In genomic region chr3:129781435-129781834, GRCm38 (mm10) we compare ENCODE assay signal across 26 mouse cellular contexts. TPM values are rescaled to one million over a fixed set of nuclear protein-coding genes. Genes with fewer than 3 reads are reported as not detected.
DNase-seq lines count a peak whose midpoint lies in the region; ATAC-seq and TF ChIP-seq lines count a peak whose summit lies in the region.
"Had no signal": no experiment of that assay in that cellular context is flagged by ENCODE, and none has a peak within 500 bp of the region (broad histone marks: within the 10 kb centered on the region; RNA-seq: fewer than 3 reads in every experiment).

No protein-coding gene starts in this region.

- no peak overlapping the region for H3K4me3 ChIP-seq in forebrain, embryonic 14.5 days (ENCODE audit: low read depth, low read length)
- H3K4me3 ChIP-seq in forebrain, embryonic 16.5 days (replicated peaks; ENCODE audit: low read length), result no peak overlapping the region
- H3K4me3 ChIP-seq in kidney, postnatal 0 days (replicated peaks; ENCODE audit: low read depth, low read length), result no peak overlapping the region
- H3K4me3 ChIP-seq in midbrain, embryonic 12.5 days, result no peak overlapping the region
- H3K4me3 ChIP-seq in midbrain, embryonic 10.5 days, result no peak overlapping the region
- H3K4me3 ChIP-seq in midbrain, embryonic 16.5 days (ENCODE audit: low read depth, low read length), result no peak overlapping the region
- H3K4me3 ChIP-seq: embryonic facial prominence, embryonic 12.5 days; embryonic facial prominence, embryonic 15.5 days; forebrain, embryonic 12.5 days; gastrocnemius, adult 2 months; hindbrain, embryonic 13.5 days had no signal

- no peaks in the 10 kb centered on the region for H3K4me1 ChIP-seq in forebrain, embryonic 14.5 days (ENCODE audit: control insufficient read depth, insufficient read depth, low read length)
- no peaks in the 10 kb centered on the region for H3K4me1 ChIP-seq in forebrain, embryonic 16.5 days (replicated peaks; ENCODE audit: control insufficient read depth, insufficient read depth, low read length)
- H3K4me1 ChIP-seq in kidney, postnatal 0 days (replicated peaks; ENCODE audit: insufficient read depth, low read length), result no peaks in the 10 kb centered on the region
- H3K4me1 ChIP-seq in midbrain, embryonic 12.5 days, result no peaks in the 10 kb centered on the region
- peaks cover 12% of the 10 kb centered on the region for H3K4me1 ChIP-seq in midbrain, embryonic 10.5 days
- H3K4me1 ChIP-seq in midbrain, embryonic 16.5 days (ENCODE audit: control insufficient read depth, insufficient read depth, low read length), result peaks cover 5% of the 10 kb centered on the region; the same call in 1 of the 2 replicates
- H3K4me1 ChIP-seq: embryonic facial prominence, embryonic 12.5 days; embryonic facial prominence, embryonic 15.5 days; hindbrain, embryonic 13.5 days had no signal

- peak; percentile 7 for DNase-seq in forebrain, embryonic 14.5 days (ENCODE audit: low spot score)
- peak; percentile 4 for DNase-seq in kidney, postnatal 0 days (ENCODE audit: low spot score)
- no peak for DNase-seq in kidney, adult 9 months
- no peak for DNase-seq in midbrain, embryonic 10.5 days (ENCODE audit: low spot score)
- DNase-seq in right cerebral cortex, adult 18-20 months, result no peak
- DNase-seq: adrenal gland, adult 8-10 months; adrenal gland, postnatal 36 days; cerebellum, adult 11 months; cerebellum, adult 2 months; cerebellum, adult 9-11 months; cerebellum, postnatal 25 days; forebrain, postnatal 0 days; gastrocnemius, adult 2 months; gastrocnemius, postnatal 14 days; heart, adult 11 months had no signal

- H3K9ac ChIP-seq in forebrain, embryonic 14.5 days (ENCODE audit: low read length), result no peak overlapping the region
- H3K9ac ChIP-seq in forebrain, embryonic 16.5 days (replicated peaks; ENCODE audit: low read depth, low read length), result no peak overlapping the region
- no peak overlapping the region for H3K9ac ChIP-seq in kidney, postnatal 0 days (ENCODE audit: low read depth, low read length)
- H3K9ac ChIP-seq in midbrain, embryonic 12.5 days (replicated peaks), result no peak overlapping the region
- no peak overlapping the region for H3K9ac ChIP-seq in midbrain, embryonic 16.5 days (ENCODE audit: low read depth, low read length)
- H3K9ac ChIP-seq: embryonic facial prominence, embryonic 12.5 days; embryonic facial prominence, embryonic 15.5 days; forebrain, embryonic 12.5 days; forebrain, postnatal 0 days; hindbrain, embryonic 13.5 days had no signal

- no peaks in the 10 kb centered on the region for H3K9me3 ChIP-seq in forebrain, embryonic 14.5 days (replicated peaks; ENCODE audit: control insufficient read depth, low read length)
- H3K9me3 ChIP-seq in forebrain, embryonic 16.5 days (ENCODE audit: control insufficient read depth, low read length), result no peaks in the 10 kb centered on the region
- H3K9me3 ChIP-seq in kidney, postnatal 0 days (replicated peaks; ENCODE audit: low read length), result no peaks in the 10 kb centered on the region
- H3K9me3 ChIP-seq in midbrain, embryonic 12.5 days, result no peaks in the 10 kb centered on the region
- no peaks in the 10 kb centered on the region for H3K9me3 ChIP-seq in midbrain, embryonic 10.5 days (replicated peaks)
- no peaks in the 10 kb centered on the region for H3K9me3 ChIP-seq in midbrain, embryonic 16.5 days (replicated peaks; ENCODE audit: control insufficient read depth, low read length, poor library complexity, severe bottlenecking)
- H3K9me3 ChIP-seq: embryonic facial prominence, embryonic 12.5 days; embryonic facial prominence, embryonic 15.5 days; forebrain, embryonic 12.5 days; hindbrain, embryonic 13.5 days had no signal

- WGBS in forebrain, embryonic 14.5 days, result 31% methylated on average over 10 of the region's 10 CpGs
- WGBS in forebrain, embryonic 16.5 days, result 29% methylated on average over 10 of the region's 10 CpGs
- 41% methylated on average over 10 of the region's 10 CpGs for WGBS in kidney, postnatal 0 days
- 22% methylated on average over 10 of the region's 10 CpGs for WGBS in midbrain, embryonic 12.5 days
- WGBS in midbrain, embryonic 10.5 days, result 29% methylated on average over 10 of the region's 10 CpGs
- WGBS in midbrain, embryonic 16.5 days, result 16% methylated on average over 10 of the region's 10 CpGs

- no peak overlapping the region for H3K27ac ChIP-seq in forebrain, embryonic 14.5 days (ENCODE audit: low read depth, low read length)
- no peak overlapping the region for H3K27ac ChIP-seq in forebrain, embryonic 16.5 days (ENCODE audit: low read length)
- no peak overlapping the region for H3K27ac ChIP-seq in kidney, postnatal 0 days
- H3K27ac ChIP-seq in midbrain, embryonic 12.5 days (replicated peaks), result no peak overlapping the region
- no peak overlapping the region for H3K27ac ChIP-seq in midbrain, embryonic 10.5 days (replicated peaks)
- no peak overlapping the region for H3K27ac ChIP-seq in midbrain, embryonic 16.5 days (ENCODE audit: low read length)
- H3K27ac ChIP-seq: embryonic facial prominence, embryonic 12.5 days; embryonic facial prominence, embryonic 15.5 days; forebrain, embryonic 12.5 days; gastrocnemius, adult 2 months; hindbrain, embryonic 13.5 days had no signal

- no peak overlapping the region for H3K4me2 ChIP-seq in forebrain, embryonic 14.5 days (ENCODE audit: low read length)
- H3K4me2 ChIP-seq in forebrain, embryonic 16.5 days (ENCODE audit: low read length), result no peak overlapping the region
- H3K4me2 ChIP-seq in kidney, postnatal 0 days (ENCODE audit: low read length), result no peak overlapping the region
- 0 out of 2 replicates have a peak overlapping the region, but pooled peaks have one; percentile 3 for H3K4me2 ChIP-seq in midbrain, embryonic 12.5 days (replicated peaks)
- H3K4me2 ChIP-seq in midbrain, embryonic 16.5 days (ENCODE audit: low read length), result peak overlapping the region; percentile 12
- H3K4me2 ChIP-seq: embryonic facial prominence, embryonic 12.5 days; embryonic facial prominence, embryonic 15.5 days; forebrain, embryonic 12.5 days; heart, embryonic 11.5 days; hindbrain, embryonic 13.5 days had no signal

- ATAC-seq in forebrain, embryonic 14.5 days, result no peak
- no peak for ATAC-seq in forebrain, embryonic 16.5 days
- no peak for ATAC-seq in kidney, postnatal 0 days (replicated peaks; ENCODE audit: low FRiP score, low read depth)
- no peak for ATAC-seq in midbrain, embryonic 12.5 days (ENCODE audit: low FRiP score, low read depth)
- peak; percentile 62 for ATAC-seq in midbrain, embryonic 16.5 days
- ATAC-seq: activated CD4-positive, CD25-positive, alpha-beta regulatory T cell, adult 4 months; forebrain, postnatal 0 days had no signal

- TF ChIP-seq CTCF in kidney, postnatal 0 days (IDR thresholded peaks at IDR 0.05; ENCODE audit: low read depth), result no peak

- no peaks in the 10 kb centered on the region for H3K36me3 ChIP-seq in forebrain, embryonic 14.5 days (ENCODE audit: control insufficient read depth, insufficient read depth, low read length)
- H3K36me3 ChIP-seq in forebrain, embryonic 16.5 days (ENCODE audit: control insufficient read depth, insufficient read depth), result no peaks in the 10 kb centered on the region
- no peaks in the 10 kb centered on the region for H3K36me3 ChIP-seq in kidney, postnatal 0 days (ENCODE audit: insufficient read depth, low read length)
- H3K36me3 ChIP-seq in midbrain, embryonic 12.5 days, result no peaks in the 10 kb centered on the region
- no peaks in the 10 kb centered on the region for H3K36me3 ChIP-seq in midbrain, embryonic 10.5 days
- H3K36me3 ChIP-seq in midbrain, embryonic 16.5 days (ENCODE audit: control insufficient read depth, insufficient read depth, low read length), result no peaks in the 10 kb centered on the region
- H3K36me3 ChIP-seq: embryonic facial prominence, embryonic 12.5 days; embryonic facial prominence, embryonic 15.5 days; forebrain, embryonic 12.5 days; hindbrain, embryonic 13.5 days had no signal

- H3K27me3 ChIP-seq in forebrain, embryonic 14.5 days (replicated peaks; ENCODE audit: control insufficient read depth, insufficient read depth, low read length), result no peaks in the 10 kb centered on the region
- no peaks in the 10 kb centered on the region for H3K27me3 ChIP-seq in forebrain, embryonic 16.5 days (replicated peaks; ENCODE audit: control insufficient read depth, insufficient read depth, low read length)
- H3K27me3 ChIP-seq in kidney, postnatal 0 days (ENCODE audit: insufficient read depth, low read length), result no peaks in the 10 kb centered on the region
- H3K27me3 ChIP-seq in midbrain, embryonic 12.5 days, result no peaks in the 10 kb centered on the region
- no peaks in the 10 kb centered on the region for H3K27me3 ChIP-seq in midbrain, embryonic 10.5 days (ENCODE audit: low read depth, poor library complexity, severe bottlenecking)
- no peaks in the 10 kb centered on the region for H3K27me3 ChIP-seq in midbrain, embryonic 16.5 days (ENCODE audit: control insufficient read depth, insufficient read depth, low read depth, low read length)
- H3K27me3 ChIP-seq: embryonic facial prominence, embryonic 12.5 days; embryonic facial prominence, embryonic 15.5 days; forebrain, embryonic 12.5 days; hindbrain, embryonic 13.5 days had no signal

RNA-seq across cellular contexts. Expression of gene Lrit3, which starts 22.4 kb away (rescaled TPM):
- not detected in 2 replicates for polyA plus RNA-seq in forebrain, embryonic 14.5 days (2014; fragmentation: Nextera tagmentation; extraction: Ambion mirVana)
- not detected in 2 replicates for polyA plus RNA-seq in forebrain, embryonic 16.5 days (2015; fragmentation: Nextera tagmentation; extraction: Ambion mirVana)
- polyA plus RNA-seq in kidney, postnatal 0 days (2015; fragmentation: Nextera tagmentation; extraction: Ambion mirVana), result 0.07 and 0.08 TPM in 2 replicates
- not detected in 2 replicates for polyA plus RNA-seq in midbrain, embryonic 12.5 days (2016; fragmentation: Nextera tagmentation; extraction: Ambion mirVana)
- not detected in 2 replicates for polyA plus RNA-seq in midbrain, embryonic 10.5 days (2016; fragmentation: Nextera tagmentation; extraction: Ambion mirVana)
- polyA plus RNA-seq in midbrain, embryonic 16.5 days (2015; fragmentation: Nextera tagmentation; extraction: Ambion mirVana), result not detected in 2 replicates
- polyA plus RNA-seq: activated CD4-positive, CD25-positive, alpha-beta regulatory T cell, adult 4 months; embryonic facial prominence, embryonic 12.5 days; embryonic facial prominence, embryonic 15.5 days; forebrain, embryonic 12.5 days; forebrain, postnatal 0 days; heart, embryonic 11.5 days; heart, embryonic 14.5 days; heart, postnatal 0 days; hindbrain, embryonic 13.5 days had no signal

RNA-seq across cellular contexts. Expression of gene Egf, which starts 26.3 kb away (rescaled TPM):
- 0.89 and 1.5 TPM in 2 replicates for polyA plus RNA-seq in forebrain, embryonic 14.5 days (2014; fragmentation: Nextera tagmentation; extraction: Ambion mirVana)
- polyA plus RNA-seq in forebrain, embryonic 16.5 days (2015; fragmentation: Nextera tagmentation; extraction: Ambion mirVana), result 1.4 and 3.0 TPM in 2 replicates
- polyA plus RNA-seq in kidney, postnatal 0 days (2015; fragmentation: Nextera tagmentation; extraction: Ambion mirVana), result 2.6 and 2.8 TPM in 2 replicates
- polyA plus RNA-seq in midbrain, embryonic 12.5 days (2016; fragmentation: Nextera tagmentation; extraction: Ambion mirVana), result 1.9 and 2.1 TPM in 2 replicates
- 1.4 and 1.9 TPM in 2 replicates for polyA plus RNA-seq in midbrain, embryonic 10.5 days (2016; fragmentation: Nextera tagmentation; extraction: Ambion mirVana)
- polyA plus RNA-seq in midbrain, embryonic 16.5 days (2015; fragmentation: Nextera tagmentation; extraction: Ambion mirVana), result 1.8 and 2.2 TPM in 2 replicates

RNA-seq across cellular contexts. Expression of gene Rrh, which starts 41.0 kb away (rescaled TPM):
- polyA plus RNA-seq in forebrain, embryonic 14.5 days (2014; fragmentation: Nextera tagmentation; extraction: Ambion mirVana), result 0.28 TPM in 1 of 2 replicates, not detected in the other
- 0.25 TPM in 1 of 2 replicates, not detected in the other for polyA plus RNA-seq in forebrain, embryonic 16.5 days (2015; fragmentation: Nextera tagmentation; extraction: Ambion mirVana)
- polyA plus RNA-seq in kidney, postnatal 0 days (2015; fragmentation: Nextera tagmentation; extraction: Ambion mirVana), result 0.15 and 0.33 TPM in 2 replicates
- polyA plus RNA-seq in midbrain, embryonic 12.5 days (2016; fragmentation: Nextera tagmentation; extraction: Ambion mirVana), result not detected in 2 replicates
- 0.11 and 0.20 TPM in 2 replicates for polyA plus RNA-seq in midbrain, embryonic 10.5 days (2016; fragmentation: Nextera tagmentation; extraction: Ambion mirVana)
- 0.16 and 0.19 TPM in 2 replicates for polyA plus RNA-seq in midbrain, embryonic 16.5 days (2015; fragmentation: Nextera tagmentation; extraction: Ambion mirVana)
- polyA plus RNA-seq: activated CD4-positive, CD25-positive, alpha-beta regulatory T cell, adult 4 months; heart, embryonic 11.5 days; heart, embryonic 14.5 days had no signal

RNA-seq across cellular contexts. Expression of gene Gar1, which starts 49.8 kb away (rescaled TPM):
- 25.0 and 28.1 TPM in 2 replicates for polyA plus RNA-seq in forebrain, embryonic 14.5 days (2014; fragmentation: Nextera tagmentation; extraction: Ambion mirVana)
- 44.7 and 45.3 TPM in 2 replicates for polyA plus RNA-seq in forebrain, embryonic 16.5 days (2015; fragmentation: Nextera tagmentation; extraction: Ambion mirVana)
- polyA plus RNA-seq in kidney, postnatal 0 days (2015; fragmentation: Nextera tagmentation; extraction: Ambion mirVana), result 56.9 and 62.5 TPM in 2 replicates
- polyA plus RNA-seq in midbrain, embryonic 12.5 days (2016; fragmentation: Nextera tagmentation; extraction: Ambion mirVana), result 86.2 and 89.3 TPM in 2 replicates
- 89.3 and 103 TPM in 2 replicates for polyA plus RNA-seq in midbrain, embryonic 10.5 days (2016; fragmentation: Nextera tagmentation; extraction: Ambion mirVana)
- polyA plus RNA-seq in midbrain, embryonic 16.5 days (2015; fragmentation: Nextera tagmentation; extraction: Ambion mirVana), result 34.7 and 34.9 TPM in 2 replicates

RNA-seq across cellular contexts. Expression of gene Cfi, which starts 54.2 kb away (rescaled TPM):
- polyA plus RNA-seq in forebrain, embryonic 14.5 days (2014; fragmentation: Nextera tagmentation; extraction: Ambion mirVana), result 0.14 and 0.22 TPM in 2 replicates
- polyA plus RNA-seq in forebrain, embryonic 16.5 days (2015; fragmentation: Nextera tagmentation; extraction: Ambion mirVana), result 0.22 and 0.26 TPM in 2 replicates
- 27.3 and 27.4 TPM in 2 replicates for polyA plus RNA-seq in kidney, postnatal 0 days (2015; fragmentation: Nextera tagmentation; extraction: Ambion mirVana)
- polyA plus RNA-seq in midbrain, embryonic 12.5 days (2016; fragmentation: Nextera tagmentation; extraction: Ambion mirVana), result 0.14 and 0.35 TPM in 2 replicates
- polyA plus RNA-seq in midbrain, embryonic 10.5 days (2016; fragmentation: Nextera tagmentation; extraction: Ambion mirVana), result 0.42 and 0.52 TPM in 2 replicates
- polyA plus RNA-seq in midbrain, embryonic 16.5 days (2015; fragmentation: Nextera tagmentation; extraction: Ambion mirVana), result 0.39 and 0.45 TPM in 2 replicates
- polyA plus RNA-seq: activated CD4-positive, CD25-positive, alpha-beta regulatory T cell, adult 4 months had no signal

Comparison
In these comparisons a context has a peak if more than half of its experiments do, and no peak if none do; other contexts are left out.
1. DNase-seq: peak in forebrain, embryonic 14.5 days (single experiment) and kidney, postnatal 0 days (single experiment); none in kidney, adult 9 months (single experiment), midbrain, embryonic 10.5 days (single experiment) and right cerebral cortex, adult 18-20 months (single experiment).
2. H3K4me2 ChIP-seq: peak in midbrain, embryonic 12.5 days (single experiment) and midbrain, embryonic 16.5 days (single experiment); none in forebrain, embryonic 14.5 days (single experiment), forebrain, embryonic 16.5 days (single experiment) and kidney, postnatal 0 days (single experiment).